Mouse (Mus musculus): ENCODE measurements around the gene Elp4. TPM values are rescaled to one million over a fixed set of nuclear protein-coding genes. Genes with fewer than 3 reads are reported as not detected.

Gene Elp4
- polyA plus RNA-seq, 1 experiment from 2014 or later, result 22.0 TPM

DNA sequence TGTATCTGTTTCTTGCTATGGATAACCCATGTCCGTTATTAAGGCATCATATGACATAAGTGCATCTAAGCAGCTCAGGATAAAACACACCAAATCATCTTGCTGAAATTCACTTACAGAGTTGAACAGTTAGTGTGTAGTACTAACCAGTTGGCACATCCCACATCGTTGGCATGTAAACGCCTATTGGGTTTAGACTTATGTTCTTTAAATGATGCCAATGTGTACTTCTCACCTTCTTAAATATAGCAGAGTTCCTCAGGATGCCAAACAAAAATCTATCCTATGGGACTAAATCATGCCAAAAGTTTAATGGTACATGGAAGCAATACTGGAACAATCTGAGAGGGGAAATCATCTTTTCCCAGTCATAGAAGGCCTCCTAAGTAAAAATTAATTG lies 173.7 kb downstream of the Elp4 start:
- ATAC-seq (replicated peaks; ENCODE audit: insufficient number of reproducible peaks, low FRiP score, low TSS enrichment), result no peak
- H3K4me1 ChIP-seq (ENCODE audit: control insufficient read depth, insufficient read depth, low read length), result no peaks in the 10 kb centered on the region
- H3K9ac ChIP-seq (ENCODE audit: low read depth, low read length), result no peak overlapping the region
- peaks cover 28% of the 10 kb centered on the region for H3K27me3 ChIP-seq (ENCODE audit: control insufficient read depth, insufficient read depth, low read length)
- 87% methylated on average over 3 of the region's 3 CpGs for WGBS (ENCODE audit: insufficient replicate concordance)
- no peak overlapping the region for H3K4me3 ChIP-seq (ENCODE audit: low read depth, low read length)
- H3K36me3 ChIP-seq (ENCODE audit: control insufficient read depth, insufficient read depth, low read length), result no peaks in the 10 kb centered on the region
- H3K27ac ChIP-seq (ENCODE audit: low read depth, low read length), result no peak overlapping the region
- H3K4me2 ChIP-seq, result no peak overlapping the region
- H3K9me3 ChIP-seq (replicated peaks; ENCODE audit: control insufficient read depth, low read length), result no peaks in the 10 kb centered on the region

DNA sequence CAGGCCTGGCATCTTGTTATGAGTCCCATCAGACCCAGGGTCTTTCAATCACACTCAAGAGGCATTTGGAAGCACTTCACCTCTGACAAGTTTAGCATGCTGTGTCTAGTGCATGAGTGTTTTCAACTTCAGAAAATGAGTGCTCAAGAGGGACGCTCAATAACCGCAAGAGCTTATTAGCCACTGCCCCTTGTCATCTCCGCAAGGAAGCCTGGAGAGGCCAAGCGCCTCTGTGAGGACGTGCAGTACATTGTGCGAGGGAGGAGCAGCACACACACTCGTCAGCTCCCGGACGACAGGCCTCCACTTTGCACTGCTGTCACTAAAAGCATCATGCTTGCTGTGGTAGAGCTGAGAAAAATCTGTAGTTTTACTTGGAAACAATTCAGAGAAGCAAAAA lies 177.7 kb downstream of the Elp4 start:
- H3K4me1 ChIP-seq (ENCODE audit: control insufficient read depth, insufficient read depth, low read length), result no peaks in the 10 kb centered on the region
- no peaks in the 10 kb centered on the region for H3K36me3 ChIP-seq (ENCODE audit: control insufficient read depth, insufficient read depth, low read length)
- H3K27me3 ChIP-seq (ENCODE audit: control insufficient read depth, insufficient read depth, low read length), result peaks cover 35% of the 10 kb centered on the region
- WGBS (ENCODE audit: insufficient replicate concordance), result 43% methylated on average over 9 of the region's 9 CpGs
- no peak for ATAC-seq (replicated peaks; ENCODE audit: insufficient number of reproducible peaks, low FRiP score, low TSS enrichment)
- no peak overlapping the region for H3K27ac ChIP-seq (ENCODE audit: low read depth, low read length)
- no peak overlapping the region for H3K4me2 ChIP-seq
- H3K9me3 ChIP-seq (replicated peaks; ENCODE audit: control insufficient read depth, low read length), result no peaks in the 10 kb centered on the region
- H3K4me3 ChIP-seq (ENCODE audit: low read depth, low read length), result no peak overlapping the region
- H3K9ac ChIP-seq (ENCODE audit: low read depth, low read length), result no peak overlapping the region

DNA sequence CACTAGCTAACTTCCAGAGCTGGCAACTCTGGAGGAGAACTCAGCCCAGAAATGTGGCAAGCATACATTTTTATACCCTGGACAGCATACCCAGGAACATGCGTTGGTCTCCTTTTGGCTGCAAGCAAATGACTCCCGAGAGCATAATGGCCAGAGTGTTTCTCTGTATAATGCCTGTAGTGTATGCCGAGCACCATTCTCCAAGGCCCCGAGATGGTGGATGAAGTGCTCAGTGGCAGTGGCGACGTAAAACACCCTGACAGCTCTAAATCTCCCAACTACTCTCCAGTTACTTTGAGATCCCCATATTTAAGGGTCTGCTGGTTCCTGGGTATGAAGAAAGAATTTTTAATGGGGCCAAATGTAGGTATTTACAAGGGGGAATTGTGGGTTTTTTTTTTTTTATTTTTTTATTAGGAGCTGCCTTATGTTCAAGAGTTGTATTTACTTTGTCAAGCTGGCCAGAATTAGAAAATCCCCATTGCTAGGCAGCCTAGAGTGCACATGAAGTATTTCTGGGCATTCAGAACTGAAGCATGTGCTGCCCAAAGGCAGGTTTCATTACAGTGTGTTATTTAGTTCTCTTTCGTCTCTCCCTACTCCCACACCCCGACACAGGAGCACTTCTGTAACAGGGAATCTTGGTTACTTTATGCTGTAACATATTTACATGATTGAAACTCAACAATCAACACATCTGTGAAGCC lies 188.8 kb downstream of the Elp4 start:
- WGBS (ENCODE audit: insufficient replicate concordance), result 75% methylated on average over 8 of the region's 8 CpGs
- H3K9me3 ChIP-seq (replicated peaks; ENCODE audit: control insufficient read depth, low read length), result no peaks in the 10 kb centered on the region
- no peaks in the 10 kb centered on the region for H3K4me1 ChIP-seq (ENCODE audit: control insufficient read depth, insufficient read depth, low read length)
- H3K4me3 ChIP-seq (ENCODE audit: low read depth, low read length), result no peak overlapping the region
- no peak overlapping the region for H3K9ac ChIP-seq (ENCODE audit: low read depth, low read length)
- H3K4me2 ChIP-seq, result no peak overlapping the region
- no peaks in the 10 kb centered on the region for H3K36me3 ChIP-seq (ENCODE audit: control insufficient read depth, insufficient read depth, low read length)
- no peak for ATAC-seq (replicated peaks; ENCODE audit: insufficient number of reproducible peaks, low FRiP score, low TSS enrichment)
- H3K27me3 ChIP-seq (ENCODE audit: control insufficient read depth, insufficient read depth, low read length), result peaks cover 10% of the 10 kb centered on the region
- no peak overlapping the region for H3K27ac ChIP-seq (ENCODE audit: low read depth, low read length)

DNA sequence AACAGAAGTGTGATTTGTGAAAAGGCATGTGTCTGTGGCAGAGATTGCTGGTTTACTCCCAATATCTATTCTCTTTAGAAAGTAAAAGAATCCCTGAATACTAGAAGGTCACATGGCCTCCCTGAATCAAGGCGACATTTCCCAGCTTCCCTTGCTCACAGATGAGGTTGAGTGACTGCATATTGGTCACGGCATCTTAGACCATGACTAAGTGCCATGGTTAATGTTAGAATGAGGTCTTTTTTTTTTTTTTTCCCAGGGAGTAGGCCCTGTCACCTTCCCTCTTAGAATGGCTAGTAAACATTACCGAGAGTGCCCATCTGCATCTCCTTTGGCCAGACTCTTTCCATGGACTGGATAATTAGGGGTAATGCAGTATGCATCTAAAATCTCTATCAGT lies 193.9 kb downstream of the Elp4 start:
- Histone ChIP-seq H3K9me3 (replicated peaks; ENCODE audit: control insufficient read depth, low read length) (no peaks in the 10 kb centered on the region), H3K9ac (ENCODE audit: low read depth, low read length) (no peak overlapping the region), H3K27me3 (ENCODE audit: control insufficient read depth, insufficient read depth, low read length) (peaks cover 4% of the 10 kb centered on the region; the same call in 1 of the 2 replicates), H3K4me1 (ENCODE audit: control insufficient read depth, insufficient read depth, low read length) (no peaks in the 10 kb centered on the region), H3K4me3 (ENCODE audit: low read depth, low read length) (no peak overlapping the region), H3K36me3 (ENCODE audit: control insufficient read depth, insufficient read depth, low read length) (no peaks in the 10 kb centered on the region), H3K27ac (ENCODE audit: low read depth, low read length) (no peak overlapping the region), H3K4me2 (no peak overlapping the region)
- WGBS (ENCODE audit: insufficient replicate concordance), result 78% methylated on average over 3 of the region's 3 CpGs
- ATAC-seq (replicated peaks; ENCODE audit: insufficient number of reproducible peaks, low FRiP score, low TSS enrichment), result no peak

DNA sequence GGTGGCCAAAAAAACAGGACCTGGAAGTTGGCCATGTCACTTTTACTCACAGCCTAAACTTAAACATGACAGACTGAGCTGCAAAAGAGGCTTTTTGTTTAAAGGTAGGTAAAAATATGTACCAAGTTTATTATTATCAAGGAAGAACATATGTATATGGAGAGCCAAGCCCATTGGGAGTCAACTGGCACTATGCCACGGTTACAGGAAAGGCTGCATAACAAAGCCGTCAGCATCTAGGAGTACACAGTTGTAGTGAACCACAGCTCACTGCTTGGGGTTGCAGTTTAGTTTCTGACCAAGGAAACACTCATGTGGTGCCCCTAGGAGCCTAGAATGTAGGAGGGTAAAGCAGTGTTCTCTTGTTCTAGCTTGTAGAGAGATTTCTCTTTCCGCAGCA lies 195.2 kb downstream of the Elp4 start:
- no peaks in the 10 kb centered on the region for H3K4me1 ChIP-seq (ENCODE audit: control insufficient read depth, insufficient read depth, low read length)
- no peak overlapping the region for H3K27ac ChIP-seq (ENCODE audit: low read depth, low read length)
- 87% methylated on average over 3 of the region's 3 CpGs for WGBS (ENCODE audit: insufficient replicate concordance)
- no peaks in the 10 kb centered on the region for H3K27me3 ChIP-seq (ENCODE audit: control insufficient read depth, insufficient read depth, low read length)
- H3K9me3 ChIP-seq (replicated peaks; ENCODE audit: control insufficient read depth, low read length), result no peaks in the 10 kb centered on the region
- H3K9ac ChIP-seq (ENCODE audit: low read depth, low read length), result no peak overlapping the region
- ATAC-seq (replicated peaks; ENCODE audit: insufficient number of reproducible peaks, low FRiP score, low TSS enrichment), result no peak
- no peaks in the 10 kb centered on the region for H3K36me3 ChIP-seq (ENCODE audit: control insufficient read depth, insufficient read depth, low read length)
- no peak overlapping the region for H3K4me2 ChIP-seq
- no peak overlapping the region for H3K4me3 ChIP-seq (ENCODE audit: low read depth, low read length)

DNA sequence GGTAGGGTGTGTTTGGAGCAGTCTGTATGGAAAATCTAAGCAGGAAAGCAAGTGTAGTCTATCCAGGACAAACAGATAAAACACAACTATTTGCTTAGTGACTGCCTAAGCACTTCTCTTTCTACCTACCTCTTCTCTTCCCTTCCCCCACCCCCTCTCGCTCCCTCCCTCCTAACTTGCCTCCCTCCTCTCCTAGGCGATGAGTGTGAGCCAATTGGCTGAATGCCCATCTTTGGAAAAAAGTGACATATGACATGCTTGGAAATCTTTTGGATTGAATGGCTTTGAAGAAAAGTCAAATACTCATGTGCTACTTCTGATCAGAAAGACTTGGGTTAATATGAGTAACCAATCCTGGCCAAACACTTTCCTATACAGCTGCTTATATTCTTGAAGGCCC lies 199.0 kb downstream of the Elp4 start:
- 66% methylated on average over 2 of the region's 2 CpGs for WGBS (ENCODE audit: insufficient replicate concordance)
- Histone ChIP-seq H3K4me2 (no peak overlapping the region), H3K4me1 (ENCODE audit: control insufficient read depth, insufficient read depth, low read length) (no peaks in the 10 kb centered on the region), H3K36me3 (ENCODE audit: control insufficient read depth, insufficient read depth, low read length) (no peaks in the 10 kb centered on the region), H3K27ac (ENCODE audit: low read depth, low read length) (no peak overlapping the region), H3K9ac (ENCODE audit: low read depth, low read length) (no peak overlapping the region), H3K4me3 (ENCODE audit: low read depth, low read length) (no peak overlapping the region), H3K27me3 (ENCODE audit: control insufficient read depth, insufficient read depth, low read length) (no peaks in the 10 kb centered on the region), H3K9me3 (replicated peaks; ENCODE audit: control insufficient read depth, low read length) (no peaks in the 10 kb centered on the region)
- ATAC-seq (replicated peaks; ENCODE audit: insufficient number of reproducible peaks, low FRiP score, low TSS enrichment), result no peak

DNA sequence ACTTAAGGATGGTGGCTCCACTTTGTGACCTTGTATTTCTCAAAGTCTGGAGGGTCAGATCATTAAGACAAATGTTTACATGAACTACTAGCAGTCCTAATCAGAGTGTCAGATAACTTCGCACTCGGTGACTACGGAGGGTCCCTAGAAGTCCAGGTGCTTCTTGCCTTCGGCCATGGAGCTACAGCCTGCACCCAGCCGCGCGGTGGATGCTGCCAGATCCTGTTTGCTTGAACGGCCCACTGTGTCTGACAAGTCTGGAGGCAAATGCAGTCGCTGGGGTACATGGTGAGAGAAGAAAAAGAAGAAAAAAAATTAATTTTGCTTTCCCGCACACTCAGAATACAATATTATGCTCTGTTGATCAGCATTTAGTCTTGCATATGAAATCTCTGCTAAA lies 201.8 kb downstream of the Elp4 start:
- no peaks in the 10 kb centered on the region for H3K36me3 ChIP-seq (ENCODE audit: control insufficient read depth, insufficient read depth, low read length)
- no peak overlapping the region for H3K4me2 ChIP-seq
- no peak overlapping the region for H3K27ac ChIP-seq (ENCODE audit: low read depth, low read length)
- no peak overlapping the region for H3K9ac ChIP-seq (ENCODE audit: low read depth, low read length)
- 74% methylated on average over 10 of the region's 10 CpGs for WGBS (ENCODE audit: insufficient replicate concordance)
- ATAC-seq (replicated peaks; ENCODE audit: insufficient number of reproducible peaks, low FRiP score, low TSS enrichment), result no peak
- no peaks in the 10 kb centered on the region for H3K9me3 ChIP-seq (replicated peaks; ENCODE audit: control insufficient read depth, low read length)
- no peaks in the 10 kb centered on the region for H3K4me1 ChIP-seq (ENCODE audit: control insufficient read depth, insufficient read depth, low read length)
- H3K27me3 ChIP-seq (ENCODE audit: control insufficient read depth, insufficient read depth, low read length), result no peaks in the 10 kb centered on the region
- H3K4me3 ChIP-seq (ENCODE audit: low read depth, low read length), result no peak overlapping the region

DNA sequence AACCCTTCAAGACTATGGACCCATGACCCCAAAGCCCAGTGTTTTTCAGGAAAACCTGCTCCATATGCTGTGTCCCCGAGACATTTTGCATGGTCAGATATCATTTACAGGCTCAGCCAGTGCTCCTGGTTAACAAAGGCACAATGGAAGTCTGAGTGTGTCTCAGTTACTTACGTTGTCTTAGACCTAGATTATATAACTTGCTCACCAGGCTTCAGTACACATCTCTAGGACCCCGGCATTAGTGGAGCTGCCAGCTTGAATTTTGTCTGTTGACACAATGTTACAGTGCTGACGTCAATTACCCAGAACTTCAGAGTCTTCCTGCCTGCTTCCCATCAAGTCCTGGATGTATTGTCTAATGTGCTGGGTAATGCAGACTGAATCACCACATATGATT lies 202.6 kb downstream of the Elp4 start:
- Histone ChIP-seq H3K9ac (ENCODE audit: low read depth, low read length) (no peak overlapping the region), H3K4me2 (no peak overlapping the region), H3K4me1 (ENCODE audit: control insufficient read depth, insufficient read depth, low read length) (no peaks in the 10 kb centered on the region), H3K4me3 (ENCODE audit: low read depth, low read length) (no peak overlapping the region), H3K27me3 (ENCODE audit: control insufficient read depth, insufficient read depth, low read length) (no peaks in the 10 kb centered on the region), H3K9me3 (replicated peaks; ENCODE audit: control insufficient read depth, low read length) (no peaks in the 10 kb centered on the region), H3K36me3 (ENCODE audit: control insufficient read depth, insufficient read depth, low read length) (no peaks in the 10 kb centered on the region), H3K27ac (ENCODE audit: low read depth, low read length) (no peak overlapping the region)
- WGBS (ENCODE audit: insufficient replicate concordance), result 56% methylated on average over 4 of the region's 4 CpGs
- ATAC-seq (replicated peaks; ENCODE audit: insufficient number of reproducible peaks, low FRiP score, low TSS enrichment), result no peak

DNA sequence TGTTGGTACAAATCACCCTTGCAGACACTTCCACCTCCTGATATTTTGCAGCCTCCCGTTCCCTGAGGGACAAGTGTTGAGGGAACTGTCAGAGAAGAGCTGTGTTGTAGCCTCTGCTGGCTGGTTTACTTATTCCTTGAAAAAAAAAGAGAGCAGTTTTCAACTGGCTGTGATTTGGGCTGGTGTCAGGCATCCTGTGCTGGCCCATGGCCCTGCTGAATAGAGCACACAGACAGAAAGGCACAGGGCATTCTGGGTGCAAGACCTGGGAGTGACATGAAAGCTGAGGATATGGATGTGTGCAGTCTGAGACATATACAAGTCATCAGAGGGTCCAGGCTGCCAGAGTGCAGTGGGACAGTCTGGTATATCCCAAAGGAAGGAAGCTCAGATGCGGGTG lies 205.7 kb downstream of the Elp4 start:
- H3K4me2 ChIP-seq, result no peak overlapping the region
- H3K9me3 ChIP-seq (replicated peaks; ENCODE audit: control insufficient read depth, low read length), result no peaks in the 10 kb centered on the region
- H3K4me1 ChIP-seq (ENCODE audit: control insufficient read depth, insufficient read depth, low read length), result no peaks in the 10 kb centered on the region
- WGBS (ENCODE audit: insufficient replicate concordance), result 76% methylated on average over 2 of the region's 2 CpGs
- H3K9ac ChIP-seq (ENCODE audit: low read depth, low read length), result no peak overlapping the region
- H3K36me3 ChIP-seq (ENCODE audit: control insufficient read depth, insufficient read depth, low read length), result no peaks in the 10 kb centered on the region
- ATAC-seq (replicated peaks; ENCODE audit: insufficient number of reproducible peaks, low FRiP score, low TSS enrichment), result no peak
- no peak overlapping the region for H3K27ac ChIP-seq (ENCODE audit: low read depth, low read length)
- peaks cover 4% of the 10 kb centered on the region; the same call in 1 of the 2 replicates for H3K27me3 ChIP-seq (ENCODE audit: control insufficient read depth, insufficient read depth, low read length)
- no peak overlapping the region for H3K4me3 ChIP-seq (ENCODE audit: low read depth, low read length)

Measured in heart, embryonic 11.5 days (tissue).